Mouse (Mus musculus) lung, postnatal 0 days (tissue): ENCODE data around the gene B430306N03Rik. TPM values are rescaled to one million over a fixed set of nuclear protein-coding genes. Genes with fewer than 3 reads are reported as not detected.
"Not testable (repeated sequence)": the region's sequence is repeated elsewhere in the genome, so short reads cannot be mapped to it uniquely, and the experiment has no call there.

Experiments used
- ATAC-seq: fragments of 200-750 bp; cut with Nextera tagmentation; 2 replicates; pipeline ENCODE4 v1.8.0; 2017; ENCODE audit warnings: moderate library complexity
- DNase-seq: peaks from one replicate; pipeline ENCODE4 v3.0.0-alpha.2; 2016; ENCODE audit warnings: low spot score
- H3K27ac ChIP-seq: fragments of 300-500 bp; sonication (generic); 2 replicates; pipeline ENCODE4 v1.5.1; 2014; ENCODE audit warnings: antibody characterized with exemption, mild to moderate bottlenecking, low read length, mixed read lengths
- H3K27me3 ChIP-seq: fragments of 300-500 bp; sonication (generic); replicated peaks from 2 replicates; pipeline ENCODE4 v1.6.1; 2014; ENCODE audit warnings: low read length, mixed read lengths; ENCODE audit not compliant: insufficient read depth
- H3K36me3 ChIP-seq: fragments of 300-500 bp; sonication (generic); 2 replicates; pipeline ENCODE4 v1.6.1; 2014; ENCODE audit warnings: low read length, mixed read lengths; ENCODE audit not compliant: insufficient read depth
- H3K4me1 ChIP-seq: fragments of 300-500 bp; sonication (generic); 2 replicates; pipeline ENCODE4 v1.6.1; 2014; ENCODE audit warnings: antibody characterized with exemption, low read depth, low read length, mixed read lengths; ENCODE audit not compliant: insufficient read depth
- H3K4me2 ChIP-seq: fragments of 300-500 bp; sonication (generic); replicated peaks from 2 replicates; pipeline ENCODE4 v1.6.1; 2014; ENCODE audit warnings: low read depth, mild to moderate bottlenecking, low read length, moderate library complexity, mixed read lengths
- H3K4me3 ChIP-seq: fragments of 300-500 bp; sonication (generic); 2 replicates; pipeline ENCODE4 v1.5.1; 2014; ENCODE audit warnings: low read depth, low read length
- H3K9ac ChIP-seq: fragments of 300-500 bp; sonication (generic); replicated peaks from 2 replicates; pipeline ENCODE4 v1.6.1; 2014; ENCODE audit warnings: low read depth, mild to moderate bottlenecking
- H3K9me3 ChIP-seq: fragments of 300-500 bp; sonication (generic); 2 replicates; pipeline ENCODE4 v1.6.1; 2016; ENCODE audit warnings: low read length, mixed read lengths
- CTCF ChIP-seq: IDR thresholded peaks from 2 replicates; pipeline ENCODE4 v1.5.1; 2016; ENCODE audit warnings: antibody characterized with exemption, mild to moderate bottlenecking
- EP300 ChIP-seq: IDR thresholded peaks from 2 replicates; pipeline ENCODE4 v1.6.1; 2016; ENCODE audit warnings: antibody characterized with exemption, mild to moderate bottlenecking, control low read depth
- WGBS: fragments of 180-500 bp; shearing (Covaris S2); extraction: QIAGEN DNeasy Blood & Tissue Kit; methylation state at CpG from one replicate; pipeline ENCODE4 v1.1.7; 2014; 5-methylcytosine and 5-hydroxymethylcytosine counted together
- polyA plus RNA-seq: library from polyadenylated mRNA; unstranded; fragments of >200 nt; fragmentation: Nextera tagmentation; extraction: Ambion mirVana; gene quantifications from 2 replicates; pipeline ENCODE4 v1.2.1, GENCODE M21; 2015

The B430306N03Rik gene
- 0.58 and 0.92 TPM in 2 replicates for polyA plus RNA-seq

- H3K4me2 ChIP-seq, H3K4me1 ChIP-seq, H3K27me3 ChIP-seq, H3K4me3 ChIP-seq, H3K9me3 ChIP-seq, H3K36me3 ChIP-seq, DNase-seq, H3K27ac ChIP-seq, ATAC-seq, H3K9ac ChIP-seq: not testable (repeated sequence)
- WGBS: 90% methylated on average over 3 of the region's 3 CpGs
Observed at GRCm38 (mm10) chr17:48315905-48316579, at the start of gene B430306N03Rik. Gene B430306N03Rik, plus strand, starts transcription at chr17:48316141.

GRCm38 (mm10) chr17:48266610-48267304, 49.2 kb upstream of the B430306N03Rik start:
- Histone ChIP-seq H3K36me3 (no peaks in the 10 kb centered on the region), H3K4me2 (no peak overlapping the region), H3K27me3 (no peaks in the 10 kb centered on the region), H3K27ac (no peak overlapping the region), H3K9me3 (no peaks in the 10 kb centered on the region), H3K9ac (no peak overlapping the region), H3K4me1 (no peaks in the 10 kb centered on the region), H3K4me3 (no peak overlapping the region)
- DNase-seq (no peak), ATAC-seq (no peak)
- 29% methylated on average over 2 of the region's 2 CpGs for WGBS
- TF ChIP-seq EP300 (no peak), CTCF (no peak)

- H3K4me1 ChIP-seq: no peaks in the 10 kb centered on the region
- H3K9me3 ChIP-seq: no peaks in the 10 kb centered on the region
- H3K9ac ChIP-seq: no peak overlapping the region
- no peak overlapping the region for H3K4me2 ChIP-seq
- H3K36me3 ChIP-seq: no peaks in the 10 kb centered on the region
- TF ChIP-seq EP300: no peak
- H3K27me3 ChIP-seq: no peaks in the 10 kb centered on the region
- H3K4me3 ChIP-seq: no peak overlapping the region
- ATAC-seq (no peak), DNase-seq (no peak)
- H3K27ac ChIP-seq: no peak overlapping the region
- 83% methylated on average over 1 of the region's 1 CpGs for WGBS
Observed at GRCm38 (mm10) chr17:48267591-48267990, 48.4 kb upstream of the B430306N03Rik start.

- DNase-seq: no peak
- no peak for ATAC-seq
- Histone ChIP-seq H3K4me1 (no peaks in the 10 kb centered on the region), H3K36me3 (no peaks in the 10 kb centered on the region), H3K9me3 (no peaks in the 10 kb centered on the region), H3K27me3 (no peaks in the 10 kb centered on the region), H3K27ac (no peak overlapping the region), H3K4me2 (no peak overlapping the region), H3K9ac (no peak overlapping the region), H3K4me3 (no peak overlapping the region)
- TF ChIP-seq EP300 (no peak), CTCF (no peak)
Observed at GRCm38 (mm10) chr17:48268276-48268675, 47.7 kb upstream of the B430306N03Rik start.

- Histone ChIP-seq H3K4me1 (no peaks in the 10 kb centered on the region), H3K4me2 (no peak overlapping the region), H3K27ac (no peak overlapping the region), H3K36me3 (no peaks in the 10 kb centered on the region), H3K9me3 (no peaks in the 10 kb centered on the region), H3K9ac (no peak overlapping the region), H3K27me3 (no peaks in the 10 kb centered on the region), H3K4me3 (no peak overlapping the region)
- 56% methylated on average over 4 of the region's 4 CpGs for WGBS
- DNase-seq (no peak), ATAC-seq (no peak)
- TF ChIP-seq CTCF (no peak), EP300 (no peak)
Observed at GRCm38 (mm10) chr17:48269833-48270232, 46.1 kb upstream of the B430306N03Rik start.

GRCm38 (mm10) chr17:48272158-48272557, 43.8 kb upstream of the B430306N03Rik start:
- Histone ChIP-seq H3K9ac (no peak overlapping the region), H3K4me3 (no peak overlapping the region), H3K27ac (no peak overlapping the region), H3K4me1 (no peaks in the 10 kb centered on the region), H3K9me3 (no peaks in the 10 kb centered on the region), H3K4me2 (no peak overlapping the region), H3K27me3 (no peaks in the 10 kb centered on the region), H3K36me3 (no peaks in the 10 kb centered on the region)
- WGBS: 57% methylated on average over 5 of the region's 5 CpGs
- DNase-seq: no peak
- TF ChIP-seq CTCF (no peak), EP300 (no peak)
- ATAC-seq: no peak
